Mouse (Mus musculus) intestine, embryonic 15.5 days (tissue): ENCODE data around the gene Fbxo39. TPM values are rescaled to one million over a fixed set of nuclear protein-coding genes. Genes with fewer than 3 reads are reported as not detected.

Experiments
- ATAC-seq: fragments of 200-750 bp; cut with Nextera tagmentation; 2 replicates; pipeline ENCODE4 v1.8.0; 2017; ENCODE audit warnings: moderate TSS enrichment, moderate library complexity
- H3K27ac ChIP-seq: fragments of 300-500 bp; sonication (generic); 2 replicates; pipeline ENCODE4 v1.5.1; 2015; ENCODE audit warnings: mild to moderate bottlenecking, inconsistent platforms
- H3K27me3 ChIP-seq: fragments of 300-500 bp; sonication (generic); replicated peaks from 2 replicates; pipeline ENCODE4 v1.6.1; 2015; ENCODE audit warnings: inconsistent platforms
- H3K36me3 ChIP-seq: fragments of 300-500 bp; sonication (generic); 2 replicates; pipeline ENCODE4 v1.6.1; 2015; ENCODE audit warnings: inconsistent platforms
- H3K4me1 ChIP-seq: fragments of 300-500 bp; sonication (generic); replicated peaks from 2 replicates; pipeline ENCODE4 v1.6.1; 2015; ENCODE audit warnings: inconsistent platforms
- H3K4me2 ChIP-seq: fragments of 300-500 bp; sonication (generic); replicated peaks from 2 replicates; pipeline ENCODE4 v1.6.1; 2015; ENCODE audit warnings: mild to moderate bottlenecking, inconsistent platforms
- H3K4me3 ChIP-seq: fragments of 300-500 bp; sonication (generic); replicated peaks from 2 replicates; pipeline ENCODE4 v1.5.1; 2015; ENCODE audit warnings: inconsistent platforms
- H3K9ac ChIP-seq: fragments of 300-500 bp; sonication (generic); 2 replicates; pipeline ENCODE4 v1.6.1; 2015; ENCODE audit warnings: inconsistent platforms
- H3K9me3 ChIP-seq: fragments of 300-500 bp; sonication (generic); 2 replicates; pipeline ENCODE4 v1.6.1; 2016; ENCODE audit warnings: inconsistent platforms
- WGBS: fragments of 180-500 bp; shearing (Covaris S2); methylation state at CpG from one replicate; pipeline ENCODE4 v1.1.7; 2015; 5-methylcytosine and 5-hydroxymethylcytosine counted together
- polyA plus RNA-seq: library from polyadenylated mRNA; unstranded; fragments of >200 nt; fragmentation: Nextera tagmentation; extraction: Ambion mirVana; gene quantifications from 2 replicates; pipeline ENCODE4 v1.2.1, GENCODE M21; 2015

Gene Fbxo39
- polyA plus RNA-seq, result not detected in 2 replicates

DNA sequence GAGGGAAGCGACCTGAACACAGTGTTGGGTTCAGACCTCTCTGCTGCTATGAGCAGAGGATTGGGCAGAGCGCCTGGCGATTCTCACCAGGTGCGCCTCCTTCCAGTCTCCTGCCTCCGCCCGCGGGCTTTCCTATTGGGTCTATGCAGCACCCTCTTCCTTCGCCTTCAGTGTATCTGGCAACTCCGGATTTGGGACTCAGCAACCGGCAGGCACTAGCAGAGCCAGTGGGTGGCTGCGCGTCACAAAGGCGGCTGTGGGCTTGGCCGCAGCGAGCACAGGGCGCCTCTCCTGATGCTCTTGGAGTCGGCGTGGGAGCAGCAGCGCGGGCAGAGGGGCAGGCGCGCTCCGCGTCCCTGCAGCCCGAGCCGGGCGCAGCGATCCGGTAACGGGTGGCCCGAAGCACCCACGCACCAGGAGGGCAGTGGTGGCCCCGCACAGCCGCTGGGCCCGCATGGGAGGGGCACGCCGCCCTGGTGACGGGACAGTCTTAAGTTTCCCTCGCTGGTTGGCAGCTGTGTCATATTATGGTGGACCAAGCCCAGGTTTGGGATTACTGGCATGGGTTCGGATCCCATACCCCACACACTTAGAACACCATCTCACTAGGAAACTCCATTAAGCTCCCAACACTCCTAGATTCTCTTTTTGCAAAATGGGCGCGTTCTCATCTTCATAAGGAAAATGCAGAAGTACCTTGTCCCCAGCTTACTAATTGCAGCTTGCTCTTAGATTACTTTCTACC lies at the start of gene Fbxo39:
Fbxo39 (plus strand) TSS at position 294 of the 745 bp plus-strand sequence.
- ATAC-seq, result no peak
- Histone ChIP-seq H3K4me3 (peak within 1 kb of the TSS; percentile 15), H3K27ac (no peak within 1 kb of the TSS), H3K4me2 (peak within 1 kb of the TSS; percentile 62), H3K27me3 (peaks cover 13% of the 10 kb centered on the region), H3K36me3 (no peaks in the 10 kb centered on the region), H3K9ac (no peak within 1 kb of the TSS), H3K4me1 (peaks cover 4% of the 10 kb centered on the region; the same call in 1 of the 2 replicates), H3K9me3 (no peaks in the 10 kb centered on the region)
- 8% methylated on average over 42 of the region's 42 CpGs for WGBS

DNA sequence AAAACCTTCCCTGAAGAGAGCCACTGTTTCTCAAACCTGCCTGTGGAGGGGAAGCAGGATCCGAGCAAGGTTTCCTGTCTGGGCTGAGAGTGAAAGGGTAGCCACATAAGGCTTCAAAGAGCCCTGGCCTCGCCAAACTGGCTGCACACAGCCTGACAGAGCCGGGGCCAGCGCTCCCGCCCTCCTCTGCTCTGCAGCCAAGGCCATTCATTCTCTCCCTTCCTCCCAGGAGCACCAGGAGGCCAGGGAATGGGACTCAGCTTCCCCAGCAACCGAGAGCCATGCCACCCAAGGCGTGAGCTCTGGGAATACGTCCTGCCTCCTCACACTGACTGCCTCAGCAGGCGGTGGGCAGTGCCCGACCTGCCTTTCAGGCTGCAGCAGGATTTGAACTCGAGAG lies 48.8 kb upstream of the Fbxo39 start:
- Histone ChIP-seq H3K4me3 (no peak overlapping the region), H3K27ac (no peak overlapping the region), H3K9me3 (no peaks in the 10 kb centered on the region), H3K9ac (no peak overlapping the region), H3K4me2 (peak overlapping the region; percentile 86; the same call in 1 of the 2 replicates), H3K36me3 (no peaks in the 10 kb centered on the region), H3K27me3 (peaks cover 41% of the 10 kb centered on the region), H3K4me1 (0 out of 2 replicates have a peak, but pooled peaks cover 15% of the 10 kb centered on the region)
- no peak for ATAC-seq
- 7% methylated on average over 11 of the region's 11 CpGs for WGBS

DNA sequence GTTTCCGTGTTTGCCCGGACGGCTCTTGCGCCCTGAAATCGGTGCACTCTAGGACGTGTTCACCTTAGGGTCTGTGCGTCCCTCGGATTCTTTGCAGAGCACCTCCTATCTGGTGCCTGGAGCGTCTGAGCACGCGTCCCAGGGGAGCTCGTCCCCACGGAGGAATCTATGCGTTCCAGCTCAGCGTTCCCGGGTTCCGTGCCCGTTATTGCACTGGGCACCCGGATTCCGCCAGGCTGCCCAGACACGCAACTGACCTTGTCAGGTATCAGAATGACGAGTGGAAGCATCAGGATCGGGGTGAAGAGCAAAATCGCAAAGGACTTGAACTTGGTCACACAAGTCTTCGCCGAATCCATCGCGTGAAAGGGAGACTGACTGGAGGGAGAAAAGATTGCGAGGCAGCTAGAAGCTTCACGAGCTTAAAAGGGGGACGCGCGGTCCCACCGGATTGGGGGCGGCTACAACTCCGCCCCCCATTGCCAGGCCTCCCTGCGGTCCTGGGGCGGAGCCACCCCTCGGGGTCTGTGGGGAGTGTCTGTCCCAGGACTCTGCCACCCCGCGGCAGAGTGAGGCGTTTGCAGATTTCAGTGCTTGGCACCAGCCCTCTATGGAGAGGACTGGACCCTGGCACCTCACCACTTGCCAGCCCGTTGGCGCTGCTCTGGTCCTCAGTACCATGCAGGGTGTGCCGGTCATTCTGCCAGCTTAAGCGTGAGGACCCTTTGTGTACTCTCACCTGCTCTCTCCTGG lies 47.9 kb upstream of the Fbxo39 start:
- H3K4me3 ChIP-seq, result peak overlapping the region; percentile 37
- H3K27me3 ChIP-seq, result peaks cover 41% of the 10 kb centered on the region
- H3K27ac ChIP-seq, result no peak overlapping the region
- H3K36me3 ChIP-seq, result no peaks in the 10 kb centered on the region
- peak overlapping the region; percentile 86 for H3K4me2 ChIP-seq
- H3K9ac ChIP-seq, result peak overlapping the region; percentile 24
- peak; percentile 85 for ATAC-seq
- 0 out of 2 replicates have a peak, but pooled peaks cover 15% of the 10 kb centered on the region for H3K4me1 ChIP-seq
- WGBS, result 1% methylated on average over 46 of the region's 46 CpGs
- no peaks in the 10 kb centered on the region for H3K9me3 ChIP-seq

DNA sequence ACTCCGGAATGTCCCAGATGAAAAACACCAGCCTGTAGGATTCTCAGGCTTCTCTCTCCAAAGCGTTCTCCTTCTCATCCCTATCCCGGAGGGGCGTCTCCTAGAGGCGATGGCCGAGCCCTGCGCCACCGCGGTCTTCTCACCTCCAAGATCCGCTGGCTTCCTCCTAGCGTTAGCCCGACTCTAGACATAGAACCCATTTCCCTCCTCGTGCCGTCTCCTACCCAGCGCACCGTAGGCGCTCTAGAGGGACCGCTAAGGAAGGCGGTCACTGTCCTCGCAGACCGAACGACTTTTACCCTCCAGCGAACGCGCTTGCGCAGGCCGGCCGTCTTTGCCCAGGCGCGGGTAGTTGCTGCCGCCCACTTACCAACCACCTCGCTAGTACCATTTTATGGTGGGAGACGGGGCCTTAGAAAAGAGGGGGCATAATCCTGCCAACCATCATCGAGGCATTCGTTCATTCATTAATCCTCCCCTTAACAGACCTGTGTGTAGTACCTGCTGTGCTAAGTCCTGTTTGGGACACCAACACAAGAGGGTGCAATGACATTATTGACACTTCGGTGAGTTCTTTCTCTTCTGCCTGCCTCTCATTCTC lies 47.2 kb upstream of the Fbxo39 start, which contains the start of gene Slc13a5:
Slc13a5 (minus strand) TSS at position 263 of the 601 bp plus-strand sequence.
- Histone ChIP-seq H3K9ac (peak within 1 kb of the TSS; percentile 24), H3K4me3 (peak within 1 kb of the TSS; percentile 37), H3K4me2 (peak within 1 kb of the TSS; percentile 86), H3K27ac (no peak within 1 kb of the TSS), H3K27me3 (peaks cover 41% of the 10 kb centered on the region), H3K9me3 (no peaks in the 10 kb centered on the region), H3K36me3 (no peaks in the 10 kb centered on the region), H3K4me1 (0 out of 2 replicates have a peak, but pooled peaks cover 15% of the 10 kb centered on the region)
- ATAC-seq, result peak; percentile 55
- 3% methylated on average over 36 of the region's 36 CpGs for WGBS

DNA sequence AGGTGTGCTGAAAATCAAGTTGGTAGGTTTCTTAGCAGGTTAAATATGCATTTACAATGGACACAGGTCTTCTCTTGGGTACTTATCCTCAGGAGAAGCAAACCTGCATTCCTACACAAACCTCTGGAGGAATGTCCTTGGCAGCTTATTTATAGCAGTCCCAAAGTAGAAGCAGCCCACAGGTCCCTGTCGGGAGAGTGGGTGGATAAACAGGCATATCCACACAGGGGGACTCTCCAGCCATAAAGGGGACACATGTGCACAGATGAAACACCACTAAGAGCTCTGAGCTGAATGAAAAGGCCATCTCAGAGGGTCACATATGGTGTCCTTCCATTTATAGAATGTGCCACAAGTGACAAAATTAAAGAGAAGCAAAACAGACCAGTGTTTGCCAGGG lies 42.5 kb upstream of the Fbxo39 start:
- Histone ChIP-seq H3K4me1 (0 out of 2 replicates have a peak, but pooled peaks cover 1% of the 10 kb centered on the region), H3K9me3 (no peaks in the 10 kb centered on the region), H3K4me2 (no peak overlapping the region), H3K27ac (no peak overlapping the region), H3K27me3 (peaks cover 10% of the 10 kb centered on the region), H3K4me3 (no peak overlapping the region), H3K9ac (no peak overlapping the region), H3K36me3 (no peaks in the 10 kb centered on the region)
- 21% methylated on average over 1 of the region's 1 CpGs for WGBS
- no peak for ATAC-seq

DNA sequence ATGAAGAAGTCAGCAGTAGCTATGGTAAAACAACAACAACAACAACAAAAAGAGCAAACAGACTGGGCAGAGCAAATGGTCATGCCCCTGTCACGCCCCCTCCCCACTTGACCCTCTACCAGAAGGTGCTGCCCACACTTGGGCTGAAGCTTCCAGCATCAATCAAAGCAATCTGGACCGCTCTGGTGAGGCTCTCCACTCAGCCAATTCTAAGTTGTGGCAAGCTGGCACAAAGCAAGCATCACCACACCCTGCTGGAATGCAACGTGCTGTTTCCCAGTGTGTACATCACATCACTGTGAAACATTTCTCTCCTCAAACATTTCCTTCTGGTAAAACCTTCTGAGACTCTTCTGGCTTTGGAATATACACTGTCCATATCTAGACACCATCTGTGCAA lies 40.9 kb upstream of the Fbxo39 start:
- H3K4me1 ChIP-seq, result no peaks in the 10 kb centered on the region
- H3K36me3 ChIP-seq, result no peaks in the 10 kb centered on the region
- no peaks in the 10 kb centered on the region; the same call in 1 of the 2 replicates for H3K27me3 ChIP-seq
- no peak overlapping the region for H3K4me3 ChIP-seq
- no peaks in the 10 kb centered on the region for H3K9me3 ChIP-seq
- WGBS, result 61% methylated on average over 3 of the region's 3 CpGs
- H3K27ac ChIP-seq, result no peak overlapping the region
- ATAC-seq, result no peak
- H3K4me2 ChIP-seq, result no peak overlapping the region
- H3K9ac ChIP-seq, result no peak overlapping the region

DNA sequence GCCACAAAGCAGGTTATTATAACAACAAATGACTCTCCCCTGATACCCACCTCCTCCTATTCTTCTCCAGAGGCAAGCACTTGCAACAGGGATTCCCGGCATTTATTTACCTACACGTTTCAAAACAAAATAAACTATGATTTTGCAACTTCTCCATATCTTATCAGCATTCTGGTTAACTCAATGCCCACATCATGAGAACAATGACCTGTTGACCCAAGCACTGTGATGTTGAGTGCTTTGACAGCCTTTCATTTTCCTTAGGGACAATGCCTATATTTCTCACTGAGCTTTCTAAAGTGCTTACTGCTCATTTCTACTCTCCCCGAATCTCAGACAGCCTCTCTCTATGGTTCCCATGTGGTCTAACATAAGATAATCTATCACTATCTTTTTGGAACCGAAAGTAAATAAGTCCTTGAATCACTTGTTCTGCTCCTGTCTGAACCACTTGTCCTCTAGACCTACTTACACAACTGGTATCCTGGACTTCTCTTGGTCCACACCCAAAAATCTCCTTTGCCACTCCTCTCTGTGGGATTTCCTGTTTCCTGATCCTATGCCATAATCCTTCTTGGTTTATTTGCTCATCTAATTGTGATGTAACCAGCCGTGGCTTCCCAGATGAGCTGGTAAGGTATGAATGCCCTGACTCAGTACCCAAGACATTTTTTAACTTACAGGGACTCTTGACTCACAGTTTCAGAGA lies 32.9 kb upstream of the Fbxo39 start:
- no peak overlapping the region for H3K4me2 ChIP-seq
- ATAC-seq, result no peak
- H3K27ac ChIP-seq, result no peak overlapping the region
- H3K36me3 ChIP-seq, result no peaks in the 10 kb centered on the region
- no peaks in the 10 kb centered on the region for H3K9me3 ChIP-seq
- H3K4me1 ChIP-seq, result no peaks in the 10 kb centered on the region
- no peak overlapping the region for H3K4me3 ChIP-seq
- no peak overlapping the region for H3K9ac ChIP-seq
- WGBS, result 77% methylated on average over 5 of the region's 5 CpGs
- no peaks in the 10 kb centered on the region for H3K27me3 ChIP-seq

DNA sequence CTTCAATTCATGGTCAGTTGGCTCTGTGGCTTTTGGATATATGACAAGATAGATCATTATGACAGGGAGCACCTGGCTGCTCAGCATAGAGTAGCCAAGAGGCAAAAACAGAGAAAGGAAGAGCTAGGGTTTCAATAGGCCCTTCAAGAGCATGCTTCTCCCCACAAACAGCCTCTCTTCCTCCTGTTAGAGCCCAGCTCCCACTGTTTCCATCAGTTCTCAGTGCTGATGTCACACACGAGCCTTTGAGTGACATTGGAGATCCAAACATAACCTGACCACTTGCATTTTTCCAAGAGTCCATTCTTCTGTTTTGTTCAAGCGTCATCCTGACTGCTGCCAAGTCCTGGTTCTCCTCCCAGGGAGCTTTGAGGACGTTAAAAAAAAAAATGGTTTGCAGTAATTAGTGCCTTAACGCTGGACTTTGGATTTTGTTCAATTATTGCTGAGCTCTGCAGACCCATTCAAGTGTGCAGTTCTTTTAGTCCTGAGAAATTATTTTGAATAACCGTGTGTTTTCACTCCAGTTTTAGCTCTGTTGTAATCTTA lies 32.3 kb upstream of the Fbxo39 start:
- no peaks in the 10 kb centered on the region for H3K36me3 ChIP-seq
- no peak overlapping the region for H3K4me3 ChIP-seq
- H3K27me3 ChIP-seq, result no peaks in the 10 kb centered on the region
- WGBS, result 58% methylated on average over 5 of the region's 5 CpGs
- no peak for ATAC-seq
- H3K4me1 ChIP-seq, result no peaks in the 10 kb centered on the region
- no peak overlapping the region for H3K9ac ChIP-seq
- H3K27ac ChIP-seq, result no peak overlapping the region
- H3K4me2 ChIP-seq, result no peak overlapping the region
- no peaks in the 10 kb centered on the region for H3K9me3 ChIP-seq

DNA sequence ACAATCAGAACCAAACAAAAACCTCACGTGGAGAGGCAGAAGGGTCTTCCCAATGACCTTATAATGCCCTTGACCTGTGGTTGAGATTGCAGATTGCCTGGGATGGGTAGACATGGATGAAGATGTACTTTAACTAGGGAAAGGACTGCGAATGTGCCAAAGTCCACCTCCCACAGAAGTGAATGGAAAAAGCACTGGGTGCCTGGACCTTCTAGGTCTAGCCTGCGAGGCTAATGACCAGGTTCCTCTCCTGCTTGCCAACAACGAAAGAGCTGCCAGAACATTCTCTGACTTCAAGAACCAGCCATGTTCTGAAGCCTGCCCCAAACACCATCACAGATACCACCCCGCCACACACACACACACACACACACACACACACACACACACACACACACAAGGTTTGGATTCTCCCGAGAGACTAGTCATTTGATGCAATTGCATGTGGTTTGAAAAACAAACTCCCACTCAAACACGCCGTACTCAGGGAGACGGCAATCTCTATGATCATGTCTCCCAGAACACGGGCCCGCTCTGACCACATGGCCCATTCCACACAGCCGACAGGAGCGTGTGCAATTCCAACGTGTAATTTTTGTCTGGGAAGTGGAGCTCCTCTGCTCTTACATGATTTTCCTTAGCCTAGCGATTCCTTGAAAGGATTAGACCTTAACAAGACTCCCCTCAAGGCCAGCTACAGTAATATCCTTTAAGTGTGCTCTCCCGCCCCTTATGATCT lies 30.6 kb upstream of the Fbxo39 start:
- no peaks in the 10 kb centered on the region for H3K36me3 ChIP-seq
- H3K27ac ChIP-seq, result no peak overlapping the region
- 85% methylated on average over 15 of the region's 16 CpGs for WGBS
- H3K4me3 ChIP-seq, result no peak overlapping the region
- no peak for ATAC-seq
- no peaks in the 10 kb centered on the region for H3K4me1 ChIP-seq
- H3K27me3 ChIP-seq, result no peaks in the 10 kb centered on the region
- no peaks in the 10 kb centered on the region for H3K9me3 ChIP-seq
- H3K4me2 ChIP-seq, result no peak overlapping the region
- H3K9ac ChIP-seq, result no peak overlapping the region

DNA sequence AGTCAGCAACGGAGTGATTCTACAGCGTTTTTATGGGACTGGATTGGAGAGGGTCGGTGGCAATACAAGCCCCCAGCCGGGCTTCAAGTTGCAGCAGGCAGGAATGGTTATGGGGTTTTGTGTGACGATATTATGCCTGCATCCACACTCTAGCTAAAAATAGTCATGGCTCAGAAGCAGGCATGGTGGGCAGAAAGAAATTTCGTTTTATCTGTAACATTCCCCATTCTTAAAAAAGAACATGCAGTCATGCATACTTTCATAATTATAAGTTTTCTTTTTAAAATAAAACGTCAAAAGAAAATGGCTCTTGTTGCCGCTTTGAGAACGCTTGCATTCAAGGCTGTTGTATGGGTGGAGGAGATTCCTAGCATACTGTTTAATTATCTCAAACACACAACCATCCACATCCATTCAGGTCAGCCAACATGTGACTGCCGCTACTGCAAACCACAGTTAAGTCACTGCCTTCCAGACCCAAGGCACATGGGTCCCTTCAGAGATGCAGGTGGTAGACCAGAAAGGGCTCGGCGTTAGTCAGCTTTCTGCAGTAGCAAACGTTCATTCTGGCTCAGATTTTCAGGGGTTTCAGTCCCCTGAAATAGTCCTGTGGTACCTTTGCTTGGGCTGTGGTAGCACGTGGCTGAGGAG lies 29.6 kb upstream of the Fbxo39 start:
- Histone ChIP-seq H3K9me3 (no peaks in the 10 kb centered on the region), H3K27me3 (no peaks in the 10 kb centered on the region), H3K9ac (no peak overlapping the region), H3K4me3 (no peak overlapping the region), H3K27ac (no peak overlapping the region), H3K36me3 (no peaks in the 10 kb centered on the region), H3K4me2 (no peak overlapping the region), H3K4me1 (no peaks in the 10 kb centered on the region)
- no peak for ATAC-seq
- 83% methylated on average over 14 of the region's 14 CpGs for WGBS

DNA sequence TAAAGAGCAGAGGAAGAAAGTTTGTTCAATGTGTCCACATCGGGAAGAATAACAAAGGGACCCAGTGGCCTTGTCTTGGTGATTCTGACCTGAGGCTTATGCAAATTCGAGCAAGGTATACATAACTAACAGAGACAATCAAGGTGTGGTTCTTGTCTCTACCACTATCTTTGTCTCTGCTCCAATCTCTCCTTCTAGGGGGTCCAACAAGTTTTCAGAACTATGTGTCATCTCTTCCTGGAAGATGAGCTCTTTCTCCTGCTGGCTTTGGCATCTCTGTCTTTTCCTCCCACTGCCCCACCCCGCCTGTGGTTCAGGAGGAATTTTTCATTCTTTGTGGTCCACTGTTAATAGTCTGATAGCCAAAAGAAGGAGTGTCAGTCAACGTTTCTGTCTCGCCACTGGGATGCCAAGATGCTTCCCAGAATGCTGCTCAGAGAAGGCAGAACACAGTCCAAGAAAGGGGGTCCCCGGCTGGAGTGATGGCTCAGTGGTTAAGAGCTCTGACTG lies 28.2 kb upstream of the Fbxo39 start:
- no peaks in the 10 kb centered on the region for H3K36me3 ChIP-seq
- H3K9ac ChIP-seq, result no peak overlapping the region
- no peaks in the 10 kb centered on the region for H3K9me3 ChIP-seq
- H3K4me3 ChIP-seq, result no peak overlapping the region
- no peak overlapping the region for H3K4me2 ChIP-seq
- H3K4me1 ChIP-seq, result no peaks in the 10 kb centered on the region
- 77% methylated on average over 6 of the region's 6 CpGs for WGBS
- no peak for ATAC-seq
- H3K27ac ChIP-seq, result no peak overlapping the region
- no peaks in the 10 kb centered on the region for H3K27me3 ChIP-seq
